Mouse (Mus musculus): Measurements from ENCODE around the gene Aff1.

DNA sequence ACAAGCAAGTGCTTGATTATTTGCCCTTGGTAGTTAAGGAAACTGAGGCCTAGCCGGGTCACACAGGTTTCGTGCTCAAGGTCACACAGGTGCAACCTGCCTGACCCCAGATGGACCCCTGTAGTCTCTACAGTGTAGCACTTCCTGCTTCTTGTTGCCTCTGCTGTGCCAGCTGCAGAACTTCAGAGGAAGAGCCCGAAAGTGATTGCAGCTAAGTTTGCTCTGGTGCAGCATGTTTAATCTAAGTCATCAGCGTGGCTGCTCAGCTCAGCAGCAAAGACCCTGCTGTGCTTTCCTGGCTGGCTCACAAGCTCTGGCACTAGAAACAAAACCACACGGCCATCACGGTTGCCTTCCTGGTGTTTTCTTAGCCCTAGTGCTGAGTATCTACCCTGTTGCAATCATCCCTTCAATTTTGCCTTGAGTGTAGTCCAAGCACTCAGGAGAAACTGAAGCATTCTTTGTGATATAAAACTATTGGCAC lies 64.1 kb downstream of the Aff1 start:
- TF ChIP-seq POLR2A (IDR thresholded peaks at IDR 0.05; ENCODE audit: extremely low read depth, insufficient read depth, low read length): no peak
- TF ChIP-seq CTCF (IDR thresholded peaks at IDR 0.05; ENCODE audit: low read depth, low read length): no peak

Data from liver, adult 2 months (tissue).